Mouse (Mus musculus) A20 (cell line): Measurements from ENCODE around the gene Prrt4.
A peak's percentile ranks its signal among the peaks of the same experiment; 100 is the strongest.
"Not testable (repeated sequence)": the region's sequence is repeated elsewhere in the genome, so short reads cannot be mapped to it uniquely, and the experiment has no call there.

Experiments
- DNase-seq: peaks from one replicate; pipeline ENCODE4 v3.0.0-alpha.2; 2011; ENCODE audit warnings: low read depth, low spot score

The Prrt4 gene

GRCm38 (mm10) chr6:29198309-29199222 is 19.2 kb upstream of the Prrt4 start:
- DNase-seq, result peak; percentile 75

- DNase-seq, result no peak
Observed at GRCm38 (mm10) chr6:29195846-29196698, 16.7 kb upstream of the Prrt4 start.

GRCm38 (mm10) chr6:29195146-29195545 is 15.8 kb upstream of the Prrt4 start:
- DNase-seq, result no peak

- DNase-seq, result no peak
Observed at GRCm38 (mm10) chr6:29193961-29194750, 14.8 kb upstream of the Prrt4 start.

GRCm38 (mm10) chr6:29187936-29188335 is 8.6 kb upstream of the Prrt4 start:
- no peak for DNase-seq

GRCm38 (mm10) chr6:29179843-29180242 is 459 bp upstream of the Prrt4 start:
- DNase-seq, result no peak

- no peak for DNase-seq
Observed at GRCm38 (mm10) chr6:29177901-29178879, 1.2 kb downstream of the Prrt4 start.

GRCm38 (mm10) chr6:29175113-29175512 is 4.3 kb downstream of the Prrt4 start:
- no peak for DNase-seq

- DNase-seq, result no peak
Observed at GRCm38 (mm10) chr6:29174368-29174767, 5.0 kb downstream of the Prrt4 start.

- peak; percentile 54 for DNase-seq
Observed at GRCm38 (mm10) chr6:29170952-29171388, 8.4 kb downstream of the Prrt4 start.

- no peak for DNase-seq
Observed at GRCm38 (mm10) chr6:29170063-29170921, 9.1 kb downstream of the Prrt4 start.

- DNase-seq, result no peak
Observed at GRCm38 (mm10) chr6:29169675-29170062, 9.7 kb downstream of the Prrt4 start.

- DNase-seq, result no peak
Observed at GRCm38 (mm10) chr6:29168871-29169270, 10.5 kb downstream of the Prrt4 start.

- peak; percentile 70 for DNase-seq
Observed at GRCm38 (mm10) chr6:29166196-29166595, 13.2 kb downstream of the Prrt4 start.

GRCm38 (mm10) chr6:29164314-29165244 is 14.8 kb downstream of the Prrt4 start, which contains the start of gene Rbm28:
Gene Rbm28, minus strand, starts transcription at chr6:29165006.
- peak; percentile 95 for DNase-seq

- not testable (repeated sequence) for DNase-seq
Observed at GRCm38 (mm10) chr6:29161291-29161690, 18.1 kb downstream of the Prrt4 start.

- no peak for DNase-seq
Observed at GRCm38 (mm10) chr6:29160786-29161185, 18.6 kb downstream of the Prrt4 start.

GRCm38 (mm10) chr6:29156326-29156725 is 23.1 kb downstream of the Prrt4 start:
- DNase-seq, result no peak
